Mouse (Mus musculus) stomach, postnatal 0 days (tissue): Measurements from ENCODE around the gene Riok2. TPM values are rescaled to one million over a fixed set of nuclear protein-coding genes. Genes with fewer than 3 reads are reported as not detected.

Source experiments
- ATAC-seq: fragments of 200-750 bp; cut with Nextera tagmentation; 2 replicates; pipeline ENCODE4 v1.8.0; 2017; ENCODE audit not compliant: low FRiP score, low TSS enrichment
- DNase-seq: peaks from one replicate; pipeline ENCODE4 v3.0.0-alpha.2; 2016; ENCODE audit warnings: low spot score
- H3K27ac ChIP-seq: fragments of 300-500 bp; sonication (generic); replicated peaks from 2 replicates; pipeline ENCODE4 v1.5.1; 2014; ENCODE audit warnings: mild to moderate bottlenecking, control low read depth
- H3K27me3 ChIP-seq: fragments of 300-500 bp; sonication (generic); 2 replicates; pipeline ENCODE4 v1.6.1; 2014; ENCODE audit warnings: low read length; ENCODE audit not compliant: control insufficient read depth, insufficient read depth
- H3K36me3 ChIP-seq: fragments of 300-500 bp; sonication (generic); 2 replicates; pipeline ENCODE4 v1.6.1; 2014; ENCODE audit warnings: low read length, mixed read lengths; ENCODE audit not compliant: control insufficient read depth, insufficient read depth
- H3K4me1 ChIP-seq: fragments of 300-500 bp; sonication (generic); replicated peaks from 2 replicates; pipeline ENCODE4 v1.6.1; 2014; ENCODE audit warnings: antibody characterized with exemption; ENCODE audit not compliant: control insufficient read depth, insufficient read depth
- H3K4me2 ChIP-seq: fragments of 300-500 bp; sonication (generic); replicated peaks from 2 replicates; pipeline ENCODE4 v1.6.1; 2014; ENCODE audit warnings: low read depth, mild to moderate bottlenecking, control low read depth, moderate library complexity
- H3K4me3 ChIP-seq: fragments of 300-500 bp; sonication (generic); 2 replicates; pipeline ENCODE4 v1.5.1; 2014; ENCODE audit warnings: low read depth, low read length, control low read depth
- H3K9ac ChIP-seq: fragments of 300-500 bp; sonication (generic); 2 replicates; pipeline ENCODE4 v1.6.1; 2014; ENCODE audit warnings: mild to moderate bottlenecking, low read length, control low read depth, mixed read lengths
- H3K9me3 ChIP-seq: fragments of 300-500 bp; sonication (generic); 2 replicates; pipeline ENCODE4 v1.6.1; 2016; ENCODE audit warnings: low read length; ENCODE audit not compliant: control insufficient read depth
- CTCF ChIP-seq: IDR thresholded peaks from 2 replicates; pipeline ENCODE4 v1.5.1; 2016; ENCODE audit warnings: antibody characterized with exemption, low read depth, mild to moderate bottlenecking, moderate library complexity
- EP300 ChIP-seq: optimal IDR thresholded peaks from 2 replicates; pipeline ENCODE3; 2016; ENCODE audit warnings: antibody characterized with exemption
- WGBS: fragments of 180-500 bp; shearing (Covaris S2); extraction: QIAGEN DNeasy Blood & Tissue Kit; methylation state at CpG from one replicate; pipeline ENCODE4 v1.1.7; 2014; 5-methylcytosine and 5-hydroxymethylcytosine counted together
- polyA plus RNA-seq: library from polyadenylated mRNA; unstranded; fragments of >200 nt; fragmentation: Nextera tagmentation; extraction: Ambion mirVana; gene quantifications from 2 replicates; pipeline ENCODE4 v1.2.1, GENCODE M21; 2015

Gene Riok2
- polyA plus RNA-seq, 1 experiment from 2014 or later: 13.9 TPM

DNA sequence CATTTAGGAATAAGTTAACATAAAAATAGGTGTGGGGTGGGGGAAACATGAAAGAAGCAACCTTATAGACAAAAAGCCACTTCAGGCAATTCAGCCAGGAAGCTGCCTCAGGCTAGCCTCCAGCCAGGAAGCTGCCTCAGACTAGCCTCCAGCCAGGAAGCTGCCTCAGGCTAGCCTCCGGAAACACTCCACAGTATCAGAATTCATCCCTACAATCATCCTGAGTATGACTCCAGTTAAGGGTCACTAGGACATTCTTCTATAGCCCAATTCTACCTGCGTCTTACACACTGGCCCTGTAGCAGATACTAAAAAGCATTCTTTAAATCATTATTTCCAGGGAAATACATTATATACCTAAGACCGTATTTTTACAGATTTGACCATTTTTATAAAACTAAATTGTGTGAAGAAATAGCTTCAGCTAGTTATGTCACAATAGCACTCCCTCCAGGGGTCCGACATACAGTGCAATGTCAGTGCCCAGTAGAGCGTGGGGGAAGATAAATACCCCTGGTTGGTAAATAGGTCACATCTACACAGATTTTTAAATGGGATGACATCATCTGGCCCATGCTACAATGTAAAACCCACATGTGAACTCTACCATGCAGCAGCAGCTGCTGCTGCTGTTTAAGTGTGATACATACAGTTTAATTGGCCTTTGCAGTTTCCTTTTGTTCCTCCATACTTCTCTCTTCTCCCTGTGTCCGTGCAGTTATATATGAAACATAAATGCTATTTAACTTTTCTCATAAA lies 34.8 kb downstream of the Riok2 start:
- H3K4me2 ChIP-seq: no peak overlapping the region
- no peak overlapping the region for H3K4me3 ChIP-seq
- no peaks in the 10 kb centered on the region for H3K4me1 ChIP-seq
- no peak for ATAC-seq
- no peak for DNase-seq
- H3K27ac ChIP-seq: no peak overlapping the region
- H3K9me3 ChIP-seq: no peaks in the 10 kb centered on the region
- H3K27me3 ChIP-seq: no peaks in the 10 kb centered on the region
- TF ChIP-seq CTCF: no peak
- no peak for TF ChIP-seq EP300
- no peaks in the 10 kb centered on the region for H3K36me3 ChIP-seq
- H3K9ac ChIP-seq: no peak overlapping the region
- WGBS: 81% methylated on average over 6 of the region's 6 CpGs

DNA sequence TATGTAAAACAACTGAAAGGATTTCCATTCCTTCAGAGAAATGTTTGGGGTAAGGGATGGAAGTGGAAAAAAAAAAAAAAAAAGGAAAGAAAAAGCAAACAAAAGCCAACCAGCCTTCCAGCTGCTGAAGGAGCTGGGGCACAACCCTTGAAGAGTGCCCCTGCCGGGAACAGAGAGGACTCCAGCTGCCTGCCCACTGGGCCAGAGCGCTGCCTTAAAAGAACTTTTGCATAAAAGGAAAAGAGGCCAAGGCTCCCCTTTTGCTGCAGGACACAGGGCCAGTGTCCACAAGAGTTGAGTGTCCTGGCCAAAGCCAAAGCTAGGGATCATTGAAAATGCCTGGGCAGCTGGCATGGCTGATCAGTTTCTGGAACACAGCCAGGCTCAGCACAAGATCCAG lies 35.5 kb downstream of the Riok2 start:
- Histone ChIP-seq H3K4me1 (no peaks in the 10 kb centered on the region), H3K9me3 (no peaks in the 10 kb centered on the region), H3K36me3 (no peaks in the 10 kb centered on the region), H3K27ac (no peak overlapping the region), H3K27me3 (no peaks in the 10 kb centered on the region), H3K4me3 (no peak overlapping the region), H3K4me2 (no peak overlapping the region), H3K9ac (no peak overlapping the region)
- ATAC-seq: no peak
- 18% methylated on average over 2 of the region's 2 CpGs for WGBS
- TF ChIP-seq CTCF: no peak
- no peak for TF ChIP-seq EP300
- no peak for DNase-seq

DNA sequence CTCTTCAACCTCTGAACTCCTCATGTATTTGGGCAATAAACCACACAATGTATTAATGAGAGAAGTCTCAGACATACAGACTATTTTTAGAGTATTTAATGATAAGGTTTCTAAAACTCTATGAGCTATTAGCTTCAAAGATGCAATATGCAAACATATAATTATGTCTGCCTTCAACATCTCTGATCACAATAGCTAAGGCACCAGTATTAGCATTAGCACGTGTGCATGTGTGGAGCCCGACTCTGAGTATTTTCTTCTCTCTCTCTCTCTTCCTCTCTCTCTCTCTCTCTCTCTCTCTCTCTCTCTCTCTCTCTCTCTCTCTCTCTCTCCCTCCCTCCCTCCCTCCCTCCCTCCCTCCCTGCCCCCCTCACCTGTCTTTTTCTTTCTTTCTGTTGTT lies 37.3 kb downstream of the Riok2 start:
- H3K9ac ChIP-seq: no peak overlapping the region
- H3K4me1 ChIP-seq: no peaks in the 10 kb centered on the region
- H3K4me3 ChIP-seq: no peak overlapping the region
- WGBS: 72% methylated on average over 2 of the region's 2 CpGs
- no peaks in the 10 kb centered on the region for H3K36me3 ChIP-seq
- DNase-seq: no peak
- H3K27me3 ChIP-seq: no peaks in the 10 kb centered on the region
- no peak for ATAC-seq
- no peak overlapping the region for H3K4me2 ChIP-seq
- no peak overlapping the region for H3K27ac ChIP-seq
- H3K9me3 ChIP-seq: no peaks in the 10 kb centered on the region
- TF ChIP-seq EP300 (no peak), CTCF (no peak)

DNA sequence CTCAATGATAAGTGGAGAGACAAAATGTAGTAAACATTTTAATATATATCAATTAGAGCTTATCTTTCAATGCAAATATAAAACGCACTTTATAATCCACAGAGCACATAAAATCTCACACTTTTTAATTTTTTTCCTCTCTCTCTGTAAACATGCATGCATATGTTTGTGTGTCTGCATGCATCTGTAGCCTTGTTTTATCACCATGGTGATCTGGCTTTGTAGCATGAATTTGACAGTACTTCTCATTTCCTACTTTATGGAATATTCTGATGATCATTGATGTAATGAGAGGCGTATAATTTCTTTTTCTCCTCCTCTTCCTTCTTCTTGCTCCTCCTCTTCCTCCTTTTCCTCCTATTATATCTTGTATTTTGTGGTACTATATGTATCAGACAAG lies 38.1 kb downstream of the Riok2 start:
- Histone ChIP-seq H3K36me3 (no peaks in the 10 kb centered on the region), H3K27ac (no peak overlapping the region), H3K4me2 (no peak overlapping the region), H3K4me3 (no peak overlapping the region), H3K9me3 (no peaks in the 10 kb centered on the region), H3K9ac (no peak overlapping the region), H3K27me3 (no peaks in the 10 kb centered on the region), H3K4me1 (no peaks in the 10 kb centered on the region)
- no peak for TF ChIP-seq CTCF
- no peak for TF ChIP-seq EP300
- DNase-seq: no peak
- no peak for ATAC-seq
- WGBS: 72% methylated on average over 2 of the region's 2 CpGs

DNA sequence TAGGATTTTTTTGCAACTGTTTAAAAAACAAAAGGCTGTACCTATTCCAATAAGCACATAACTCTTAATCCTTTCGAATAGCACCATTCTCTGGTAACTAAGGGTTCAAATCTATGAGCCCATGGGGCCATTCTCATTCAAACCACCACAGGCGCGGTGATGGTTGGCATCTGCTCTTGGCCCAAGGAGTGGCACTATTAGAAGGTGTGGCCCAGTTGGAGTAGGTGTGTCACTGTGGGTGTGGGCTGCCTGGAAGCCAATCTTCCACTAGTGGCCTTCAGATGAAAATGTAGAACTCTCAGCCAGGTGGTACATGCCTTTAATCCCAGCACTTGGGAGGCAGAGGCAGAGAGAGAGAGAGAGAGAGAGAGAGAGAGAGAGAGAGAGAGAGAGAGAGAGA lies 40.1 kb downstream of the Riok2 start:
- no peak for TF ChIP-seq EP300
- no peak for TF ChIP-seq CTCF
- Histone ChIP-seq H3K27ac (no peak overlapping the region), H3K36me3 (no peaks in the 10 kb centered on the region), H3K4me1 (no peaks in the 10 kb centered on the region), H3K27me3 (no peaks in the 10 kb centered on the region), H3K4me2 (no peak overlapping the region), H3K9ac (no peak overlapping the region), H3K9me3 (no peaks in the 10 kb centered on the region), H3K4me3 (no peak overlapping the region)
- no peak for DNase-seq
- no peak for ATAC-seq
- 92% methylated on average over 3 of the region's 3 CpGs for WGBS

DNA sequence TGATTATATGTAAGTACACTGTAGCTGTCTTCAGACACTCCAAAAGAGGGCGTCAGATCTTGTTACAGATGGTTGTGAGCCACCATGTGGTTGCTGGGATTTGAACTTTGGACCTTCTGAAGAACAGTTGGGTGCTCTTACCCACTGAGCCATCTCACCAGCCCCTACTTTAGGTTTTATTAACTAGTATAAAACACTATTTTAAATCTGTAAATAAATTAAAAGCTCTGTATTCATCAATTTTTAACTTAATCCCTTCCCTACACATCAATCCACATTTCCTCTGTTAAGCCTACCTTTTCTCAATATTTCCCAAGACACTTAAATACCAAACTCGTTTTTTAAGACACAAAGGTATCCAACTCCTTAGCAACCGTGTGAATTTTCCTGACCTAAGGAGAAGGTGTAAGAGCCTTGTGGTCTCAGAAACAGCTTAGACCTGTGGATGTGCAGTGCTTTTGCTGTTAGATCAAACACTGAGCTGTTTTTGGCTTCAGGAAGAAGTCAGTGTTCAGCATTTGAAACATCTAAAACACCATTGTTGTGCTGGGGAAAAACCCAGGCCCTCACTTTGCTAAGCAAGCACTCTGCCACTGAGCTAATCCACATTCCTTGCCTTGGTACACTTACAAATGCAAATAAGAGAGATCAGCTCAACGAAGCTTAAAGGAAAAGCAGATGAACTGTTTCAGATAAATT lies 50.6 kb downstream of the Riok2 start:
- ATAC-seq: no peak
- no peaks in the 10 kb centered on the region for H3K9me3 ChIP-seq
- TF ChIP-seq EP300 (no peak), CTCF (no peak)
- H3K4me1 ChIP-seq: no peaks in the 10 kb centered on the region
- no peaks in the 10 kb centered on the region for H3K36me3 ChIP-seq
- WGBS: 50% methylated on average over 4 of the region's 4 CpGs
- H3K4me2 ChIP-seq: no peak overlapping the region
- H3K27me3 ChIP-seq: no peaks in the 10 kb centered on the region
- H3K4me3 ChIP-seq: no peak overlapping the region
- H3K27ac ChIP-seq: no peak overlapping the region
- no peak overlapping the region for H3K9ac ChIP-seq
- no peak for DNase-seq
